Mouse (Mus musculus) G1E-ER4 (cell line): ENCODE results near the gene Met. TPM values are rescaled to one million over a fixed set of nuclear protein-coding genes. Genes with fewer than 3 reads are reported as not detected.

Source experiments
- GATA1 ChIP-seq: IDR thresholded peaks from one replicate; pipeline ENCODE4 v1.8.0; 2012; ENCODE audit warnings: low read length, inconsistent platforms
- polyA plus RNA-seq: library from polyadenylated mRNA; stranded (reverse); fragments of >175 nt; gene quantifications from 2 replicates; pipeline ENCODE4 v1.2.3, GENCODE M21; 2012

Gene Met
- polyA plus RNA-seq = not detected in 2 replicates

DNA sequence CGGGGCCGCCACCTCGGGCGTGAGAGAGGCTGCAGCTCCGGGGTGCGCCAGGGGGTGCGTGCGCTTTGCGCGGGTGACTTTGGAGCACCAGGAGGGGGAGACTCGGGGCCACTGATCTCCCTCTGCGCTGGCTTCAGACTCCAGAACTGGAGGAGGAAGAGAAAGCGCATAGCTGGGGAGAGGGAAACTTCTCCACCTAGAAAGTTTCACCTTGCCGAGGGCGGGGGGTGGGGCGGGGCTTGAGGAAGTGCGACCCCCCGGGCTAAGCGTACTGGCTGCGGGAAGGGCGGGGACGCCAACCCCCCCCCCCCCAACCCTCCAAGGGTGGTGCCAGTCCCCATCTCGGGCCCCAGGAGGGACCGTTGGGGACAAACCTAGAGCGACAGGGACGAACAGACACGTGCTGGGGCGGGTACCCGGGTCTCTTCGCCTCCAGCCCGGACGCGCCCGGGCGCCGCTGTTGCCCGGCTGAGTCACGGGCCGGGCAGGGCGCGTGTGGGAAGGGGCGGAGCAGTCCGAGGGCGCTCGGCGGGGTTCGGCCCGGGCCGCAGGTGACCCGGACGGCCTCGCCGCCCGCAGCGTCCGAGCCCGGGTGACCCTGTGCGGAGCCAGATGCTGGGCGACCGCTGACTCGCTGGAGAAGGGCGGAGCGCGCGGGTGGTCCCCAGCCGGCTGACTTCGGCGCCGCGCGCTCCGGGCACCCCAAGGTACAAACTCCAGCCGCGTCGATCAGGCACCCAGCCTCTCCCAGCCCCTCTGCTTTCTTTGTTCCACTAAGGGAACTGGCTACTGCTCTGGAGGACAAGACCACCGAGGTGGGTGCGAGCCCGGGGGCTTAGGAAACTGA lies at the start of gene Met:
TSS of gene Met (plus strand) at position 367 of the 847 bp plus-strand sequence.
- TF ChIP-seq GATA1 = no peak

DNA sequence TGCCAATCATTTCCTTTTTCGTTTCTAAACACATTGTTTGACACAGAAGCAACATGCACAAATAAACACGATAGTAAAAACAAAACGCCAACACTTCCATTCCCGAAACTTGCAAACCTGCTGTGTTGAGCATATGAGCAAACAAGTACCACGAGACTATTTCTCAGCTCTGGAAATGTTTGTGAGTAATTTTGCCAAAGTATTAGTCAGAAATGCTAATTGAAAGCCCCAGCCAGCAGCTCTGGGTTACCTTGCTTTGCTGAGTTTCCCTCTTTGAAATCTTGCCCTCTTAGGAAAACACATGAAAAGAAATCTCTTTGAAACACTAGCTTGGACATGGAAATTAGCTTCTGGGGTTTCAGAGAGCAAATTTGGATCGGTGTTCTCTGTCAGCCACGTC lies 45.4 kb upstream of the Met start:
- no peak for TF ChIP-seq GATA1

DNA sequence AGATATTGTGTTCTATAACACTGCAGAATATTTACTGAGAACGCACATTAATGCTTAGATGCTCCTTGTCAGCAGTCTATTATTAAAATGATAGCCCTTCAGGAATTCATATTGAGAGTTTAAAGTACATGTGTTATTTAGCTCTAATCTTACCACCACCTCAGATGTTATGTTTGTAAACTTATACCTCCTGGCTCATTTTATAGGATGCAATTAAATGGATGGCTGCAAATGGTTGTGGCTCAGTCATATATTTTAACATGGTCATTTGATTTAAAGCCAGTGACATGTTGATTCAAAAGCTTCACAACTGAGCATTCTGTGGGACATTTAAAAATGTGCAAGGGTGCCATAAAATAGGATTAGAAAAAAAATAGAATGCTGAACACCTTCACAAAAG lies 41.2 kb upstream of the Met start:
- no peak for TF ChIP-seq GATA1

DNA sequence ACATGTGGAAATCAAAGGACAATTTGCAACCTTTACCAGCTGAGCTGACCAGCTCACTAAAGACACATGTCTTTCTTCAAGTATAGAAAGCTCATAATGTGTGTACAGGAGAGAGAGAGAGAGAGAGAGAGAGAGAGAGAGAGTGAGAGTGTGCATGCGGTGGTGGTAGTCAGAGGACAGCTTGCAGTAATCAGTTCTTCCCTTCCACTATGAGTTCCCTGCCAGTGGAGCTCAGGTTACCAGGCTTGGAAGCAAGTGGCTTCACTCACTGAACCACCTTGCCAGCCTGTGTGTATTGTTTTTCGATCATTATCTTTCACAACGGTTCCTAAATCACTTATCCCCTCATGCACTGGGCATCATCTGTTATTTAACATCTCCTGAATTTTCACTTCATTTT lies 34.6 kb upstream of the Met start:
- TF ChIP-seq GATA1 = no peak

DNA sequence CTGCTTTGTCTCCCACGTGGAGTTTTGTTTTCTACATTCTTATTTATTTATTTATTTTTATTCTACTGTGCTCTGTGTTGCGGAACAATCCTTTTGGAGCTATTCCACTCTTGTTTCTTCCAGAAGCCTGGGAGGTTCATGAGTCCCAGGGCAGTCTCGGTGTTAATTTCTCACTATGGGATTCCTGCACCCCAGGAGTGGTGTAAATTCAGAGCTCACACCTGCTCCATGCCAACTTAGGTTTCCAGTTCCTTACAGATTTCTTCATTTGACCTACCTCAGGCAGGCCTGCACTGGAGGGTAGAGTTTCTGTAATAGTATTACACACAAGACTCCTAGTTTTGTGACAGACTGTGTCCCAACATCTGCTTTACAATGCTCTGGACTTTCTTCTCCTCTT lies 34.0 kb upstream of the Met start:
- TF ChIP-seq GATA1 = no peak

DNA sequence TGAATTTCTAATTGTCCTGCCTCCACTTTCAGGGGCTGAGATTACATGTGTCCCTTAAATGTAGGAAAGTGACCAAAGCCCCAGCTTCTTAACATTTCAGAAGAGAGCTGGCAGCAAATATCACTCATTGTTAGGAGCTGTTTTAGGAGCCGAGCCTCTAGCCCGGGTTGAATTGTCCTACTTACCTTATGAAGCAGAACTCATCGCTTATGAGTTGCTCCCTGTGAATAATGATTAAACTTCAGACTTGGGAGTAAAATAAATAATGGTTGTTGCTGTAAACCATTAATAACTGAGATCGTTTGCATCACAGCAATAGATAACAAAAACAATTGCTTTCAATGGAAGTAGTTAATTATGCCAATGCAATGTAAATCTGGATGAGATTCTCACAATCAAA lies 20.3 kb upstream of the Met start:
- TF ChIP-seq GATA1 = no peak

DNA sequence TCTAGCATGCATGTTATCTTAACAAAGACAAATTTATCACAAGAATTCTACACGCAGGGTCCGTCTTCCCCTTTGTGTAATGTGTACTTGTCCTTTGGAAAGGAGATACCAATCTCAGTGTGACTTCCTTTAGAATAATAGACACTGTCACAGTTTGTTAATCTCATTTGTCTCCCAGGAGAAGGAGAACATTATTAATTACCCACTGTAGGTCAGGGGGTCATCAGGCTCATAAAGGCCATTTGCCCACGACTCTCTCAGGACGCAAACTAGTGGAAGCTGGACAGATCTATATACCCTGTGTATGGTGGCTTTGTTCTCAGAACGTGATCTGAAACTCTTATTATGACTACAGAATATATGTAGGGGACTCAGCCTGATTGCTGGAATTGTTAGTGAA lies 12.3 kb upstream of the Met start:
- TF ChIP-seq GATA1 = no peak

DNA sequence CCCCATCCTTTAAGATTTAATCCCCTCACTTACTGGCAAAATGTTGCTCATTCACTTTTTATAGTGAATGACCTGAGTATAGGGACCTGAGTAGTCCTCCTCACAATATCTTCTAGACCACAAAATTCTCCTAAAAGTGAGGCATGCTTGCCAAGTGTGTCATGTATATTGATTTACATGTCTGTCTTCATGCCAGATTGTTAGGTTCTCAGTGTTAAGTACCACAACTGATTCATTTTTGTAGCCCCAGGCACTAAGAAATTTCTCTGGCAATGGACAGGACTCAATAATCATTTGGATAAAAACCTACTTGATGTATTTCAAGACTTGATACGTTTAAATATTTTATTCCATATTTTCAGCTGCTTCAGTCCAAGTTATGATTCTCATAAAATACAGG lies 8.5 kb upstream of the Met start:
- TF ChIP-seq GATA1 = no peak

DNA sequence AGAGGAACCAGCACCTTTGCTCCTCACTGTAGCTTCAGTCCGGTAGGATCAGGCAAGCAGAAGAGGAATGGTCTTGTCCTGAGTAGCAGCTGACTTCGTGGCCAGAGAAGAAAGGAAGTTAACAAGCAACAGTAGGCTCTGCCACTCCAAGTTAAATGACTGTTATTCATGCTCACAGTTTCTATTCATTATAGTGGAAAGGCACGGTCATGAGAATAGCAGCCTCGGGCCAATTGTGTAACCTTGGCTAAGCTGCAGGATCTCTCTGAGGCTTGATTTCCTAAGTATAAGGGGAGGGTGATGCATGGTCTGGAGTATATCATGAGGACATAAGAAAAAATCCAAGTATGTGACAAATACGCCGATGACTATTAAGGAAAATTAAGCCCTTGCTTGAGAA lies 4.0 kb upstream of the Met start:
- TF ChIP-seq GATA1 = no peak

DNA sequence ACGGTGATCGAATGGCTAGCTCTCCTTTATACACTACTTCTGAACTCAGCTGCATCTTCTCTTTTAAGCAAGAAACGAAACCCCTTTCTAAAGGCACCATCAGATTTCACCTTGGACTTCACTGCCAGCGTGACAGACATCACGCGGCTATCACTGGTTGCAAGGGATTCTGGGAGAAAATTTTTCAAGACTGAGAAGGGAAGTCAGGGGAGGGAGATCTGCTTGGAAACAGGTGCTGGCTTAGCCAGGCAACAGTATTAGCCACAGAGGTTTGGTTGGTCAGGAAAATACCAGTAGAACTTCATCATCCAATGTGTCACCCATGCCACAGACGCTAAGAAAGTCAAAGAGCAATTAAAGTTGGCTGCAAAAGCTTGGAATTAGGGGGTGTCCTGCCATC lies 2.2 kb upstream of the Met start:
- TF ChIP-seq GATA1 = no peak

DNA sequence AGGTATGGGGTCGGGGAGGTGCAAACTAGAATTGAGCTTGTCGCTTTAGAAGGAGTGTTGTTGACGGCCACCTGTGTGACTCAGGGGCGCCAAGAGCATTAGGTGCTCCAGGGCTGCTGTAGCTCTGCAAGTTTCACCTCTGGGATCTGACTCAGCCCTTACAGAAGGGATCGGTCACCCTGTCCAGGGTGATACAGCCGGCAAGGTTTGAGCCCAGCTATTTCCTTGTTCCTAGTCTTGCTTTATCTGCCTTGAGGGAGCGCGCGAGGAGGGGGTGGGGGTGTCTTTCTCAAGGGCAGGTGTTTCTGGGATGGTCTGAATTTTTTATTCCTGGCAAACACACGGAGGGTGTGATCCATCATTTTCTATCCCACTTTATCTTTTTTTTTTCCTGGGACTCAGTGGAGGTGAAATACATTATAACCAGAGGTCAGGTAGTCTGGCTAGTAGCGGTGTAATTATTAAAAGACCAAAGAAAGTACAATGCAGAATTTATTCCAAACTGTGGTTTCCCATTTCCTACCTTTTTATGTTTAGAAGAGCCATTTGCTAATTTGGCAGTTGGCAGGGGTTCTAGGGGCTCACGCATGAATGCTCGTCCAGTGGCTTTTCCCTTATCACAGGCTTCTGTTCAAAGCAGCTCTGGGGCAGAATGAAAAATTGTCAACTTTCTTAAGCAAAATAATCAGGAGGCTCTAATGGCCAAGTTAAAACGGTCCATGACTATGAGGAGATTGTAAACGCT lies 853 bp downstream of the Met start:
- TF ChIP-seq GATA1 = no peak

DNA sequence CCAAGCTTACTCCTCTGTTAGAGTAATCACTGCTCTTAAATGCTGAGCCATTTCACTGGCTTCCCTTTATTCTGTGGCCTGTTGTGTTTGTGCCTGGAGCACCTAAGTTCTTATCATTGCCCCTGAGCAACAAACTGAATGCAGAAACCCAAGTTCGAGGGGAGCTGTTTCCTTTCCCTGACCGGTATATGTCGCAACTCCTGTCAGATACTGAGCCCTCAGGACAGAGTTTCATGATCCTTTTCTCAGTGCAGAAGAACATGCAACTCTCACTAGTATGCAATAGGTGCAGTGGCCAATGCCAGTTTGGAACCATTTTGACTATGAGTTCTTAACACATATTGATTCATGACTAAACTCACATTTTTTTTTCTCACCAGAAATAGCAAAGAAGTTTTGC lies 2.9 kb downstream of the Met start:
- no peak for TF ChIP-seq GATA1

DNA sequence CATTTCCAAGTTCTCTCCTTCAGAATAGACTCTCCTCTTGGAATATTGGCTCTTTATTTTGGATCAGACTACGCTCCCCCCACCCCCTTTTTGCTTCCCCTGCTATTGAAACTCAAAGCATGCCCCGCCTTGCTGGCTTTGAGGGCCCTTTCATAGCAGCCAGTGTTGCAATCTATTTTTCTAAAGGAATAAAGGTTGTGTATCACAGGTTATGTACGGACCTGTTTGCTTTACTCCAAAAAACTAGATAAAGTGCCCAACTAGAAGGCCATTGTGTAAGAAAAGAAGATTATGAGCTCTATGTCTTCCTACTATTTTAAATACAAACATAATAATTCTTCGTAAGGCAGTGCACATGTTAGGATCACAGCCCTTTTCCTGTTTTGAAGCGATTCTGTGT lies 5.4 kb downstream of the Met start:
- TF ChIP-seq GATA1 = no peak

DNA sequence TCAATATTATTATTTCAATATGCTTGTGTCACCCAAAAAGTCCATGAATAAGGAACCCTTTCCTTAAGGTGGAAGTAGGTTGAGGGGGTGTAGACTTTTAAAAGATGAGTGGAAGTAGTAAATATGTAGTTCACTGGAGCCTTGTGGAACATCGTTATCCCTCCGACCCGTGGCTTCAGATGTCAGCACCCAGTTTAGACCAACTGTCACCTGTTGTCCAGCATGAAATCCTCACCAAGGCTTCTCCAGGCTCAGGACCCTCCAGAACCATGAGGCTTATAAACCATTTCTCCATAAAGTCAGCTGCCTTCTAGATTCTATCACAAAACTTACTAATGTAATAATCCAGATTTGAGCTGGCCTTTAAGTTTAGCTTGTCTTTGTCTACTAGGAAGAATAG lies 9.5 kb downstream of the Met start:
- no peak for TF ChIP-seq GATA1

DNA sequence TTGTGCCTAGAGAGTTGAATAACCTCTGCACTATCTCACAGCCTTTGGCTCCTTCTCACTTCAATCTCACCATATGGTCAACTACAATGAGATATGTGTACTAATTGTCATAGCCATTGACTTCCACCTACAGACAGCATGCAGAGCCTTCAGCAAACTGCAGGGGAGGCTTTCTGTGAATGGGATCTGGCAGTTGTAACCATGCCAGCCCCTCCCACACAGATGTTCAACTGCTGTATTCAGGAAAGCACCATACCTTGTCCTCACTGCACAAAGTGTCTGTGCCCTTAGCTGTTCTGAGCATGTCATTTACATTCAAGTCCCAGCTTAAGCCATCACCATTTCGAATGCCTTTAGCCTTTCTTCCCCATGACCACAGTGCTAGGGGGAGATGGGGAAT lies 14.2 kb downstream of the Met start:
- no peak for TF ChIP-seq GATA1

DNA sequence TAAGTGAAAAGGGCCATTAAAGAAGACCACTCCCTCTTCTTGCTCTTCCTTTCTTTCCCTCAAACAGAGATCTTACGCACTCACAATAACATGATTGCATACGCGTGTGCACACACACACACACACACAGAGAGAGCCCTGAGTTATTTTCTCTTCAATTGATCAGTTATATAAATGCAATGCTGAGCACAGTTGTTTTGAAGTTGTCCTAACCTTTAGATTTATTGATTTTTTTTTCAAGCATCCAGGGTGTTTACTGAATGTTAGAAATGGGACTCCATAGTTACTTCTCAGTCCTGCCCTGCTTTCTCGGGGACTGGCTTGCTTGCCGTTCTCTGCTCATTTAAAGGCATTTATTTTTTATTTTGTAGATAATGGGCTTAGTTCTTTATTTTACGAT lies 14.7 kb downstream of the Met start:
- TF ChIP-seq GATA1 = no peak
